Mouse (Mus musculus) G1E (cell line): ENCODE data around the gene Fermt3. TPM values are rescaled to one million over a fixed set of nuclear protein-coding genes. Genes with fewer than 3 reads are reported as not detected.

Source experiments
- ATAC-seq: 2 replicates; pipeline ENCODE4 v1.8.0; 2016; ENCODE audit warnings: mild to moderate bottlenecking; ENCODE audit not compliant: insufficient number of reproducible peaks, poor library complexity, low FRiP score, severe bottlenecking; ENCODE audit errors: extremely low read depth
- DNase-seq: peaks from one replicate; pipeline ENCODE4 v3.0.0; 2012; ENCODE audit warnings: low spot score
- H3K27me3 ChIP-seq: 2 replicates; pipeline ENCODE4 v1.6.1; 2012; ENCODE audit warnings: mild to moderate bottlenecking, low read length, inconsistent platforms; ENCODE audit not compliant: insufficient read depth
- H3K36me3 ChIP-seq: replicated peaks from 2 replicates; pipeline ENCODE3; 2012; ENCODE audit warnings: mild to moderate bottlenecking, inconsistent platforms
- H3K4me1 ChIP-seq: 2 replicates; pipeline ENCODE4 v1.6.1; 2012; ENCODE audit warnings: low read depth, low read length, inconsistent platforms, mixed read lengths; ENCODE audit not compliant: insufficient read depth
- H3K4me3 ChIP-seq: 2 replicates; pipeline ENCODE4 v1.5.1; 2012; ENCODE audit warnings: low read depth, mild to moderate bottlenecking, inconsistent platforms, low read length, moderate library complexity, mixed read lengths
- H3K9me3 ChIP-seq: replicated peaks from 2 replicates; pipeline ENCODE4 v1.6.1; 2012; ENCODE audit warnings: inconsistent platforms
- CTCF ChIP-seq: IDR thresholded peaks from 2 replicates; pipeline ENCODE4 v1.5.1; 2012; ENCODE audit warnings: low read depth, low read length, inconsistent platforms, mixed read lengths
- GATA1 ChIP-seq: IDR thresholded peaks from 2 replicates; pipeline ENCODE4 v1.6.1; 2012; ENCODE audit warnings: borderline replicate concordance, low read length, inconsistent platforms, mixed read lengths
- GATA2 ChIP-seq: IDR thresholded peaks from 2 replicates; pipeline ENCODE4 v1.6.1; 2012; ENCODE audit warnings: low read depth, low read length, inconsistent platforms, borderline replicate concordance
- POLR2AphosphoS5 ChIP-seq: IDR thresholded peaks from 2 replicates; pipeline ENCODE4 v1.6.1; 2012; ENCODE audit warnings: low read depth, low read length, inconsistent platforms; ENCODE audit not compliant: insufficient replicate concordance
- TAL1 ChIP-seq: conservative IDR thresholded peaks from 2 replicates; pipeline ENCODE4 v1.6.1; 2012; ENCODE audit warnings: low read depth, low read length, inconsistent platforms, mixed read lengths
- polyA plus RNA-seq: library from polyadenylated mRNA; stranded (reverse); fragments of >175 nt; gene quantifications from 2 replicates; pipeline ENCODE4 v1.2.3, GENCODE M21; 2012
- total RNA-seq, 2 experiments: library from RNA; stranded (forward) in 1 of 2; stranded (reverse) in 1 of 2; fragments of 200-1000 nt in 1 of 2; fragments of >200 nt in 1 of 2; fragmentation: Nextera tagmentation in 1 of 2; gene quantifications; 2 replicates each; pipeline ENCODE4 v1.2.3; 2014 to 2017

Fermt3 gene
- total and polyA plus RNA-seq, 3 experiments, result 69.5 to 461 (median 267) TPM

DNA sequence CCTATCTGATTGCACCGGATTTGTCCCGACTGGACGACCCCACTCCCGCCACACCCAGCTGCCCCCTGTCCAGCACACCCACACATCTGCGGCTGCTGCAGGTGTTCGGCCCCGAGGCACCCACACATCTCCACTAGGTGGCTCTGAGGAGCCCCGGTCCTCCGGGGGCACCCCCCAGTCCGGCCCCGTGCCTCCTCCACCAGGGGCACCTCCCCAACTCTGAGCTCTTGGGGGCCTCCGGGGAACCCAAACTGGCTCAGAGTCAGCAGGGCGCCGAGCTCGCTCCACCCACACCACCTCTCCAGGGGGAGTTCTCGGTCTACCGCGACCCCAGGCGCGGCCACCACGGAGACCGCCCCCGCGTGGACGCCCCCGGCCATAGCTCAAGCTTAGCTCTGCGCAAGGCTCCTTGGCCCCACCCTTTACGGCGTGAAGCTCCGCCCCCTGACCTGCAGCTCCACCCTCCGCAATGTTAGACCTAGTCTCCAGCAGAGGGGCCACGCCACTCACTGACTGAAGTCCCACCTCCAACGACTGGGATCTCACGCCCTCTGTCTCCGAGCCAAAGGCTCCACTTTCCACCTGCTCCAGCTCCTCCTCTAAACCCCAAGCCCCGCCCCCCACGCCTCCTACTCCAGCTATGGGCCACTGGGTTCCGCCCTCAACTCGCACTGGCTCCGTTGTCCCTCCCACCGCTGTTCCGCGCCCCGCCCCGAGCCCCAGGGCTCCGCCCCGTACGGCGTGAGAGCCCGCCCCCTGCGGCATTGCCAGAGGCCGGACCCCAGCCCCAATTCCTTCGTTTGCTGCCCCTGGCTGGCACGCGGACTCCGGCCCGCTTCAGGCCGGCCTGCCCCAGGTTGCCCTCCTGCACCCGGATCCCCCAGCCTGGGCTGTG lies 39.5 kb downstream of the Fermt3 start:
- H3K36me3 ChIP-seq, result peaks cover 62% of the 10 kb centered on the region
- no peaks in the 10 kb centered on the region for H3K9me3 ChIP-seq
- peak; percentile 78 for DNase-seq
- peaks cover 65% of the 10 kb centered on the region for H3K4me1 ChIP-seq
- no peaks in the 10 kb centered on the region for H3K27me3 ChIP-seq
- no peak for TF ChIP-seq GATA2
- TF ChIP-seq CTCF, result peak; percentile 36; the same call in 1 of the 2 replicates
- H3K4me3 ChIP-seq, result peak overlapping the region; percentile 76
- peak; percentile 90 for ATAC-seq

DNA sequence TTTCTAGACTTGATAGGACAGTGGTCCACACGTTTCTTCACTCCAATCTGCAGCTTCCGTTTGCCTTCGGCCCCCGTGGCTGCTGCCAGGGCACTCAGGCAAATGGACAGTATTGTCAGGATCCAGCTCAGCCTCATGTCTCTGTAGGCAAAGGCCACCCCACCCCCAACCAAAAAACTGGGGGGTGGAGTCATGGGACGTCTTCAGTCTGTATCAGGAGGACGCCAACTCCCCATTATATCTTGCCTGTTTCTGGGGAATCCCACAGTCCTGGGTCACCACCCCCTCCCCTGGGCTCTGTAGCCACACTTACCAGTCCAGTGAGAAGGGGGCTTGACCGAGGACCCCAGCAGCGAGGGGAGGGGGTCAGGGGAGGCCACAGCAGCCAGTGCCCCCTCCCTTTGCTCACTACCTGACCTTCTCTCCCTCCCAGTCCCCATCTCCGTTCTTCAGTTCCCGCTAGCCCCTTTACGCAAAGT lies 40.2 kb downstream of the Fermt3 start:
- Histone ChIP-seq H3K4me1 (peaks cover 70% of the 10 kb centered on the region), H3K36me3 (peaks cover 57% of the 10 kb centered on the region), H3K9me3 (no peaks in the 10 kb centered on the region), H3K4me3 (peak overlapping the region; percentile 76), H3K27me3 (no peaks in the 10 kb centered on the region)
- no peak for TF ChIP-seq TAL1
- TF ChIP-seq GATA2, result no peak
- no peak for TF ChIP-seq GATA1
- TF ChIP-seq CTCF, result no peak
- no peak for TF ChIP-seq POLR2AphosphoS5
- ATAC-seq, result no peak
- DNase-seq, result peak; percentile 43

DNA sequence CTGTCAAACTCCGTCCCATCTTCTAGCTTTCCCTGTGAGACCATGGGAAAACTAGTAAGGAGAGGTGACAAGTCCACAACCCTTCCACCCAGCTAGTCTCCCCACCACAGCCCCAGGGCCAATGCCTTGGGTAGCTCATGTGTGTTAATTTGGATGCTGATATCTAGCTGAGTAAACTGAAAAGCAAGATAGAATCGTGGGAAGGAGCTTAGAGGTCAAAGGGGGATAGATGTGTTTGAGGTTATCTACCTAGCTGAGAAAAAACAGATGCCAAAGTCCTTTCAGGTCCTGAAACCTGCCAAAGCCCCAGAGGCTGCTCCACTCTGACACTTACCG lies 40.7 kb downstream of the Fermt3 start:
- DNase-seq, result no peak
- Histone ChIP-seq H3K27me3 (no peaks in the 10 kb centered on the region), H3K9me3 (no peaks in the 10 kb centered on the region), H3K4me3 (peak overlapping the region; percentile 76), H3K36me3 (peaks cover 53% of the 10 kb centered on the region), H3K4me1 (peaks cover 71% of the 10 kb centered on the region)
- no peak for TF ChIP-seq GATA1
- no peak for TF ChIP-seq TAL1
- TF ChIP-seq POLR2AphosphoS5, result no peak
- TF ChIP-seq GATA2, result no peak
- TF ChIP-seq CTCF, result no peak
- ATAC-seq, result no peak

DNA sequence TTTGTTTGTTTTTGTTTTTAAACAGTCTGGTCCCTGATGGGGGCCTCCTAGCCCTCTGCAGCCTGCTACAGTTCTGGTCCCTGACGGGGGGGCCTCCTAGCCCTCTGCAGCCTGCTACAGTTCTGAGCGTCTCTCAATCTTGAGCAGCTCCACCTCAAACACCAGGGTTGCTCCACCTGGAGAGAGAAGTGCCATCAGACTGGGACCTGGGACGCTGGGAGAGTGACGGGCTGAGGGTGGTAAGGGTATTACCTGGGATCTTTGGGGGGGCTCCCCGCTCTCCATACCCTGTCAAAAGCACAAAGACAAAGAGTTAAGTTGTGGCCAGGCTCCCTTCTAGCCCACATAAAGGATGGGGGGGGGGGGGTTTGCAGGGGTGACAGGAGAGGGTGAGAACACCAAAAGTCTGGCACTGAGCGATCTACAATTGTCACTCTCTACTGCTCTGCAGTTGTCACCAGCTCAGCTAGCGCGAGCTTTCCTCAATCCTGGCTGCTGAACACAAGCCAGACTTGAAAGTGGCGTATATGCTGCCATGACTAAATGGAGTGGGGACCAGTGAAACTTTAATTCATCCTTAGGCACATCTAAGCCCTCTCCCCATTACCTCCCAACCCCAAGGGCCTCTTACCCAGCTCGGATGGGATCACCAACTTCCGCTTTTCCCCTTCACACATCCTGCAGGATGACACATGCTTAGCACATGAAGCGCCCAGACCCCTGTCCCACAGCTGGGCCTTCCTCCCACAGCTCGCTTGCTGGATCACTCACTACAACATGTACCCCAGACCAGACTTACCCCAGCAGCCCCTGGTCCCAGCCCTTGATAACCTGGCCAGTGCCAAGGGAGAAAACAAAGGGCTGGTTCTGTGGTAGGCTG lies 41.3 kb downstream of the Fermt3 start:
- no peaks in the 10 kb centered on the region for H3K27me3 ChIP-seq
- TF ChIP-seq CTCF, result no peak
- TF ChIP-seq GATA1, result no peak
- TF ChIP-seq TAL1, result no peak
- TF ChIP-seq POLR2AphosphoS5, result no peak
- TF ChIP-seq GATA2, result no peak
- peaks cover 48% of the 10 kb centered on the region for H3K36me3 ChIP-seq
- H3K4me3 ChIP-seq, result peak overlapping the region; percentile 76; the same call in 1 of the 2 replicates
- no peak for ATAC-seq
- no peaks in the 10 kb centered on the region for H3K9me3 ChIP-seq
- H3K4me1 ChIP-seq, result peaks cover 73% of the 10 kb centered on the region
- DNase-seq, result peak; percentile 24

DNA sequence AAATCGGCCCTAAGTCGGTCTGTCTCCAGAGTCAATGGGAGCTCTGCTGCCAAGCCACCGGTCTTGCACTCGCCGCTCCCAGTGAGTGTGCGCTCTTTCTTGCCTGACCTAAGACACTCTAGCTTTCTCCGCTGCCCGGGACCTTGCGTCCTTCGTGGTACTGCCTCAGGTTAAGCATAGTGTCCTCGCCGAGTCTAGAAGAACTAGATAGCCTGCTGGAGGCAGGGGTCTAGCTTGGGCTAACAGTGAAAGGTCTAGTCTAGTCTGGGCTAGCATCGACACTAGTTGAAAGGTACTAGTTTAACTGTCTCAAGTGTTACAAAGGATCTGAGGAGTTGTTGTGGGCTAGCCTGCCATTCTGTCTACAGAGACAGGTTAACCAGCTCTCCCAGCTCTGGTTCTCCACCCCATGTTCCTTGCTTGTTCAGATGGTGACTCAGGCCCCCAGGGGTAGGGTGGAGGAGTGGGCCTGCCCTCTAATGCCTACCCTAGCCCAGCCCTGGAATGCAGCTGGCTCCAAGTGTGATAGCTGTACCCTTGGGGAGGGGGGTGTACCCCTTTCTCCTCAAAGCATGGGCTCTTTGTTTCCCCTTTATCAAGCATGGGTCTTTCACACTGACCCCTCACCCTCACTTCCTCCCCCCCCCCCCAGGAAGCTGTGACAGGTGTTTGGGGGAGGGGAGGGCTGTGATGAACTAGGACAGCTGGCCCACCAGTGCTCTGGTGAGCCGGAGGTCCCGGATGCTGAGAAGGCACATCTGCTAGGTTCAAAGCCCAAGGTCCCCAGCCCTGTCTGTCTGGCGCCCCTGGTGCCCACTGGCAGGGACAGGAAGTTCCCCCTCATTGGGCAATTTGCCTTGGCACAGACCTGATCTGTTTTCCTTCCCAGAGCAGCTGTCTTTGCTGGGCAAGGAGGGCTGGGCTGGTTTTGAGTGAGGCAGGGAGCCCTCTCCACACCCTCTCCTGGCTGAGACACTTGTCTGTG lies 43.4 kb downstream of the Fermt3 start, which contains the start of gene Plcb3:
Plcb3 (minus strand) TSS at position 934 of the 985 bp plus-strand sequence.
- no peak for ATAC-seq
- no peak for TF ChIP-seq POLR2AphosphoS5
- Histone ChIP-seq H3K27me3 (no peaks in the 10 kb centered on the region), H3K36me3 (peaks cover 37% of the 10 kb centered on the region), H3K9me3 (no peaks in the 10 kb centered on the region), H3K4me1 (peaks cover 78% of the 10 kb centered on the region), H3K4me3 (peak within 1 kb of the TSS; percentile 80)
- DNase-seq, result peak; percentile 21
